ENCODE assay signal across 15 mouse cellular contexts in the genomic region with DNA sequence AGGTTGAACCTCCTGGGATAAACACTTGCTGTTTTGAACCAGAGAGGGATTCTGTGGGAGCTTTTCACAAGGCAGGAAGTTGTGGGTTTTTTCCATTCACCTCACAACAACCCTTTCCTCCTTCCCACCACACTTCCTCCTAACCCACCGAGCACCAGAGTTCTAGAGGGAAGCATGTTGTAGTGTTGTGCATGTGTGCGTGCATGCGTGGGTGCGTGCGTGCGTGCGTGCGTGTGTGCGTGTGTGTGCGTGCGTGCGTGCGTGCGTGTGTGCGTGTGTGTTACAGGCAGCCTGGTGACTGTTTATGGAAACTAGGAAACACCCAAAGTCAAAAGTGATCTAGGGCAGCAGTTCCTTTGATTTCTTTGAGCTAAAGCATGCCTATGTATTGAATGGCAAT.
A peak's percentile ranks its signal among the peaks of the same experiment; 100 is the strongest.
DNase-seq lines count a peak whose midpoint lies in the region; ATAC-seq and TF ChIP-seq lines count a peak whose summit lies in the region.
"Had no signal": no experiment of that assay in that cellular context is flagged by ENCODE, and none has a peak within 500 bp of the region (broad histone marks: within the 10 kb centered on the region; RNA-seq: fewer than 3 reads in every experiment).

No protein-coding gene starts in this region.

- TF ChIP-seq POLR2A in lung, adult 2 months (IDR thresholded peaks at IDR 0.05; ENCODE audit: borderline replicate concordance, extremely low read depth, low read depth, low read length) = no peak

- peaks cover 32% of the 10 kb centered on the region for H3K4me1 ChIP-seq in heart, embryonic 12.5 days (replicated peaks)
- H3K4me1 ChIP-seq in heart, embryonic 11.5 days (ENCODE audit: control insufficient read depth, insufficient read depth, low read length) = peaks cover 6% of the 10 kb centered on the region; the same call in 1 of the 2 replicates
- 0 out of 2 replicates have a peak, but pooled peaks cover 2% of the 10 kb centered on the region for H3K4me1 ChIP-seq in lung, embryonic 15.5 days
- H3K4me1 ChIP-seq in lung, adult 2 months (ENCODE audit: control insufficient read depth, insufficient read depth, low read length) = peaks cover 11% of the 10 kb centered on the region; the same call in 1 of the 2 replicates
- H3K4me1 ChIP-seq: limb, embryonic 12.5 days had no signal

- H3K36me3 ChIP-seq in heart, embryonic 12.5 days = no peaks in the 10 kb centered on the region
- no peaks in the 10 kb centered on the region for H3K36me3 ChIP-seq in heart, embryonic 11.5 days (ENCODE audit: control insufficient read depth, insufficient read depth, low read length)
- no peaks in the 10 kb centered on the region for H3K36me3 ChIP-seq in lung, embryonic 15.5 days
- H3K36me3 ChIP-seq: limb, embryonic 12.5 days had no signal

- TF ChIP-seq CTCF in lung, adult 2 months (IDR thresholded peaks at IDR 0.05; ENCODE audit: insufficient read depth, low read length) = no peak

- ATAC-seq in heart, embryonic 12.5 days (ENCODE audit: insufficient number of reproducible peaks, low FRiP score) = no peak
- no peak for ATAC-seq in heart, embryonic 11.5 days (replicated peaks; ENCODE audit: insufficient number of reproducible peaks, low FRiP score, low TSS enrichment)
- no peak for ATAC-seq in lung, embryonic 15.5 days (ENCODE audit: borderline replicate concordance, extremely low read depth, low FRiP score, low TSS enrichment)
- peak; percentile 47 to 72 for ATAC-seq in hematopoietic stem cell, adult 5-6 weeks (replicated peaks in 1 of 2; ENCODE audit: insufficient read depth in 1 of 2, low FRiP score in 2 of 2, low TSS enrichment in 1 of 2, low read depth in 1 of 2, poor library complexity in 2 of 2, severe bottlenecking in 2 of 2)
- ATAC-seq in neutrophil, adult 5-6 weeks (ENCODE audit: extremely low read depth, insufficient number of reproducible peaks, low FRiP score, poor library complexity, severe bottlenecking) = peak; percentile 54

- H3K27ac ChIP-seq in heart, embryonic 12.5 days (ENCODE audit: poor library complexity, severe bottlenecking) = peak overlapping the region; percentile 21; the same call in 1 of the 2 replicates
- no peak overlapping the region for H3K27ac ChIP-seq in heart, embryonic 11.5 days (ENCODE audit: low read depth, low read length)
- 0 out of 2 replicates have a peak overlapping the region, but pooled peaks have one; percentile 20 for H3K27ac ChIP-seq in lung, embryonic 15.5 days
- H3K27ac ChIP-seq: limb, embryonic 12.5 days had no signal

- 90% methylated on average over 15 of the region's 15 CpGs for WGBS in heart, embryonic 12.5 days
- WGBS in heart, embryonic 11.5 days (ENCODE audit: insufficient replicate concordance) = 89% methylated on average over 15 of the region's 15 CpGs
- WGBS in lung, embryonic 15.5 days = 82% methylated on average over 15 of the region's 15 CpGs
- WGBS in lung, adult 2 months = 63% methylated on average over 15 of the region's 15 CpGs

- H3K4me2 ChIP-seq in heart, embryonic 12.5 days = no peak overlapping the region
- H3K4me2 ChIP-seq in heart, embryonic 11.5 days = no peak overlapping the region
- peak overlapping the region; percentile 19; the same call in 1 of the 2 replicates for H3K4me2 ChIP-seq in lung, embryonic 15.5 days
- H3K4me2 ChIP-seq: limb, embryonic 12.5 days had no signal

- DNase-seq in lung, adult 2 months = no peak
- DNase-seq in thymus, postnatal 25 days = no peak
- DNase-seq in adrenal gland, adult 8-10 months = no peak
- DNase-seq: adrenal gland, postnatal 10 days; cerebellum, adult 11 months; embryo, embryonic 11 days; kidney, adult 18-20 months; lung, postnatal 4 days had no signal

- no peak overlapping the region for H3K4me3 ChIP-seq in heart, embryonic 12.5 days
- no peak overlapping the region for H3K4me3 ChIP-seq in heart, embryonic 11.5 days (ENCODE audit: low read depth, low read length)
- no peak overlapping the region for H3K4me3 ChIP-seq in lung, embryonic 15.5 days
- H3K4me3 ChIP-seq in lung, adult 2 months (replicated peaks; ENCODE audit: extremely low read depth, low read depth, low read length) = no peak overlapping the region
- H3K4me3 ChIP-seq: limb, embryonic 12.5 days; myocyte had no signal

- H3K9me3 ChIP-seq in heart, embryonic 12.5 days (replicated peaks) = no peaks in the 10 kb centered on the region
- no peaks in the 10 kb centered on the region for H3K9me3 ChIP-seq in heart, embryonic 11.5 days (replicated peaks; ENCODE audit: control insufficient read depth, low read length)
- no peaks in the 10 kb centered on the region for H3K9me3 ChIP-seq in lung, embryonic 15.5 days
- H3K9me3 ChIP-seq: limb, embryonic 12.5 days had no signal

- no peaks in the 10 kb centered on the region for H3K27me3 ChIP-seq in heart, embryonic 12.5 days (replicated peaks)
- no peaks in the 10 kb centered on the region for H3K27me3 ChIP-seq in heart, embryonic 11.5 days (ENCODE audit: control insufficient read depth, insufficient read depth, low read length)
- no peaks in the 10 kb centered on the region for H3K27me3 ChIP-seq in lung, embryonic 15.5 days
- H3K27me3 ChIP-seq: limb, embryonic 12.5 days had no signal

- no peak overlapping the region for H3K9ac ChIP-seq in heart, embryonic 12.5 days
- H3K9ac ChIP-seq in heart, embryonic 11.5 days (ENCODE audit: low read depth, low read length) = no peak overlapping the region
- no peak overlapping the region for H3K9ac ChIP-seq in lung, embryonic 15.5 days
- H3K9ac ChIP-seq: limb, embryonic 12.5 days had no signal

Comparison
In these comparisons a context has a peak if more than half of its experiments do, and no peak if none do; other contexts are left out.
1. ATAC-seq: peak in hematopoietic stem cell, adult 5-6 weeks (2 of 2) and neutrophil, adult 5-6 weeks (single experiment); none in heart, embryonic 12.5 days (single experiment), heart, embryonic 11.5 days (single experiment) and lung, embryonic 15.5 days (single experiment).